Mouse (Mus musculus) liver, adult 2 months (tissue): Measurements from ENCODE around the gene Cmtm7. TPM values are rescaled to one million over a fixed set of nuclear protein-coding genes. Genes with fewer than 3 reads are reported as not detected.

ENCODE experiments used
- DNase-seq: peaks from one replicate; pipeline ENCODE4 v3.0.0-alpha.2; 2011; ENCODE audit warnings: low read depth, low spot score; ENCODE audit errors: extremely low read depth
- H3K27ac ChIP-seq: fragments of 200-500 bp; replicated peaks from 2 replicates; pipeline ENCODE4 v1.5.1; 2012; ENCODE audit warnings: low read depth, mild to moderate bottlenecking, control low read depth, inconsistent platforms, low read length; ENCODE audit not compliant: insufficient read depth
- H3K27me3 ChIP-seq: fragments of 200-500 bp; 2 replicates; pipeline ENCODE4 v1.6.1; 2012; ENCODE audit warnings: mild to moderate bottlenecking, moderate library complexity, low read length, inconsistent platforms; ENCODE audit not compliant: control insufficient read depth, insufficient read depth
- H3K36me3 ChIP-seq: fragments of 200-500 bp; 2 replicates; pipeline ENCODE4 v1.6.1; 2012; ENCODE audit warnings: low read length, inconsistent platforms; ENCODE audit not compliant: control insufficient read depth, insufficient read depth
- H3K4me1 ChIP-seq: fragments of 200-500 bp; 2 replicates; pipeline ENCODE4 v1.6.1; 2011; ENCODE audit warnings: low read length; ENCODE audit not compliant: control insufficient read depth, insufficient read depth
- H3K4me3 ChIP-seq: fragments of 200-500 bp; 2 replicates; pipeline ENCODE4 v1.5.1; 2011; ENCODE audit warnings: low read depth, mild to moderate bottlenecking, control low read depth, low read length, moderate library complexity; ENCODE audit not compliant: insufficient read depth
- H3K79me2 ChIP-seq: fragments of 200-500 bp; 2 replicates; pipeline ENCODE4 v1.6.1; 2012; ENCODE audit warnings: inconsistent platforms, mild to moderate bottlenecking, low read length, moderate library complexity; ENCODE audit not compliant: control insufficient read depth, insufficient read depth
- H3K9ac ChIP-seq: fragments of 200-500 bp; 2 replicates; pipeline ENCODE4 v1.6.1; 2012; ENCODE audit warnings: low read depth, mild to moderate bottlenecking, control low read depth, inconsistent platforms, low read length
- CTCF ChIP-seq: fragments of 200-500 bp; IDR thresholded peaks from 2 replicates; pipeline ENCODE4 v1.5.1; 2011; ENCODE audit warnings: low read depth, low read length, control low read depth
- POLR2A ChIP-seq: fragments of 200-500 bp; IDR thresholded peaks from 2 replicates; pipeline ENCODE4 v1.6.1; 2011; ENCODE audit warnings: low read length, control low read depth; ENCODE audit not compliant: insufficient read depth; ENCODE audit errors: extremely low read depth
- WGBS: fragments of 180-500 bp; shearing (Covaris S2); methylation state at CpG from one replicate; pipeline ENCODE4 v1.1.7; 2018; 5-methylcytosine and 5-hydroxymethylcytosine counted together
- polyA plus RNA-seq: library from polyadenylated mRNA; depleted of rRNA; stranded (reverse); fragments of >200 nt; gene quantifications from 2 replicates; pipeline ENCODE4 v1.2.3, GENCODE M21; 2012
- total RNA-seq: library from RNA; depleted of rRNA; stranded (reverse); fragments of >200 nt; gene quantifications from 2 replicates; pipeline ENCODE4 v1.2.3, GENCODE M21; 2014

The Cmtm7 gene
- total and polyA plus RNA-seq, 2 experiments, result 5.3 to 17.3 TPM

DNA sequence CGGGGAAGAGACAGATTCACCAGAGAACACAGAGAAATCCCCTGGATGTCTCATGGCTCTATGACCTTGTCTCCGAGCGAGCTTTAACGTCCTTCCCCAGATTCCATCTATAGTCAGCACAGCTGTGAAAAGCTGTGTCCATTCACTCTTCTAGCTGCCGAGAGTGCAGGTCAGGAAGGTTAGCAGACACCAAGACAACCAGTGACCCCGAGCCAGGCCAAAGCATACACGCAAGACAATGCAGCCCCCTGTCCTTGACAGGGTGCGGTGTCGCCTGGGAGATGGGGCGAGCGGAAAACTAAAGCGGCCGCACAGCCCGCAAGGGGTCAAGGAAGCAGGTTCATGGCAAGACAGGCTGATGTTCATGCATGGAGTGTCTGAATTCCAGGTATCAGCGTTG is 19.6 kb upstream of the Cmtm7 start:
- Histone ChIP-seq H3K79me2 (peaks cover 13% of the 10 kb centered on the region; the same call in 1 of the 2 replicates), H3K27ac (no peak overlapping the region), H3K36me3 (no peaks in the 10 kb centered on the region), H3K27me3 (no peaks in the 10 kb centered on the region), H3K9ac (no peak overlapping the region), H3K4me3 (no peak overlapping the region), H3K4me1 (peaks cover 9% of the 10 kb centered on the region)
- 82% methylated on average over 15 of the region's 15 CpGs for WGBS
- DNase-seq, result no peak
- no peak for TF ChIP-seq CTCF
- TF ChIP-seq POLR2A, result no peak

DNA sequence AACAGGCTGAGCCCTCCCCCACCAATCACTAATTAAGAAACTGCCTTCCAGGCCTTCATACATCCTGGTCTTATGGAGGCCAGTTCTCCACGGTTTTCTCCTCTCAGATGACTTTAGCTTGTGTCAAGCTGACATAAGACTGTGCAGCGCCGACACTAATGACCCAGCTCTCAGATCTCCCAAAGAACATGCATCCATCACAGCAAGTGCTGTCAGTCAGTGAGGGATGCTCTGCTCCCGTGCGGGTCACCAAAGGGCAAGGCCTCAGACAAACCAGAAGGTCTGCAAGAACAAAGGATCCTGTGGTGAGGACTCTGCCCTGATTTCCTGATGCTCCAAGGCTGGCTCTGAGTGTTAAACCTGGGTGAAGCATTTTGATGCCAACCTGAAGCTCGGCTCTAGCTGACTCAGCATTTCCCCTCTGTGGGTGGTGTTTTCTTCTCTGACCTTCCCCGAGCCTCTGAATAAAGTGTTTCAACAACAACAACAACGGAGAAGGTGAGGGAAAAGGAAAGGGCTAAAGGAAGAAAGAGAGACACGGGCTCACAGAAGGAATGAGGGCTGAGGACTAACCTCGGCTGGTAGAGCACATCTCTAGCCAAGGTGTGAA is 17.9 kb upstream of the Cmtm7 start:
- DNase-seq, result no peak
- Histone ChIP-seq H3K4me3 (no peak overlapping the region), H3K9ac (no peak overlapping the region), H3K27me3 (no peaks in the 10 kb centered on the region), H3K27ac (no peak overlapping the region), H3K36me3 (peaks cover 6% of the 10 kb centered on the region), H3K4me1 (peaks cover 2% of the 10 kb centered on the region), H3K79me2 (peaks cover 8% of the 10 kb centered on the region; the same call in 1 of the 2 replicates)
- TF ChIP-seq POLR2A (no peak), CTCF (no peak)
- 45% methylated on average over 10 of the region's 10 CpGs for WGBS

DNA sequence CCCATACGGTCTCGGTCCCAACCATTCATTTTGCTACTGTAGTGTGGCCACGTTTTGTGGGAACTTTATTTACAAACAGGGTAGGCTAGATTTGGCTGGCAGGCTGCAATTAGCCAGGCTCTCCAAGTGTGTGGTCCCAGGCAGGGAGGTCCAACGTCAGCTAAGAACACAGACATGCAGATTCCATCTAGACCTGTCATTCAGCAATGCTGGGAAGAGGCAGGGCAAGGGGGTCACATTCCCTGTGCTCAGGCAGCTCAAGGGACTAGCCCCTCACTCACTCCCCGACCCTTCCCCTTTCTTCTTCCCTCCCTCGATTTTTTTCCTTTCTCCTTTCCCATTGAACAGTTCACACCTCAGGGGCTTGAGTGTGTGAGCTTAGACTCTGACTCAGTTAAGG is 17.2 kb upstream of the Cmtm7 start:
- 75% methylated on average over 6 of the region's 6 CpGs for WGBS
- DNase-seq, result no peak
- no peak overlapping the region for H3K27ac ChIP-seq

DNA sequence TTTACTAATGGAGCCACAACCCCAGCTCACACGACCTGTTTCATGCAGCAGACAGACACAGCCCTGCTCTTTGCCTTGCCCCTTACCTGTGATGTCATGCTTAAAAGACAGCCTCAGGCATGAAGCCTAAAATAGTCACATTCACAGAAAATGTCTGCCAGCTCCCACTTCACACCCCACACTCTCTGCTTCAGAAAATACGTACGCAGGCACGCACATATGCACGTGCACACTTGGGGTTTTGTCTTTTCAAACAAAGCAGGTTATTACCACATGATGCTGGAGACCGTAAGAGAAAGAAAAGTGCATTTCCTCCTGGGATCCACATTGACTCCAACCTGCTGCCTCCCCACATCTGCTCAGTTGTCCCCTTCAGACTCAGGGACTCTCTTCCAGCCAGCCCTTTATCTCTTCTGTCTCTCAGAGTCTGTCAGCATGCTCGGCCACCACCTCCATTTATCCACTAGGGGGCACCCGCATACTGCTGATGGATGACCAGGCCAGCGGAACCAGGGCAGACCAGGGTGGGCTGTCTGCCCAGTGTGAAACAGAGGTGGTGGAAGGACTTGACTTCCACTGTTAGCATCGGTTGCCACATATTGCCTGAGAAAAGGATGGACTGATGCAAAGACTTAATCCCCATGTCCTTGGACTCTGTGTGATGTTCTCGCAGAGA is 15.8 kb upstream of the Cmtm7 start:
- DNase-seq, result peak; percentile 30
- Histone ChIP-seq H3K4me1 (peaks cover 2% of the 10 kb centered on the region), H3K4me3 (no peak overlapping the region), H3K27ac (no peak overlapping the region), H3K27me3 (no peaks in the 10 kb centered on the region), H3K9ac (no peak overlapping the region), H3K79me2 (peaks cover 7% of the 10 kb centered on the region; the same call in 1 of the 2 replicates), H3K36me3 (peaks cover 6% of the 10 kb centered on the region)
- WGBS, result 62% methylated on average over 11 of the region's 11 CpGs
- TF ChIP-seq POLR2A (no peak), CTCF (peak; percentile 95)

More for the DNA sequence above, 17.2 kb upstream of the Cmtm7 start:
- Histone ChIP-seq H3K27me3 (no peaks in the 10 kb centered on the region), H3K36me3 (peaks cover 6% of the 10 kb centered on the region), H3K9ac (no peak overlapping the region), H3K4me3 (no peak overlapping the region), H3K79me2 (peaks cover 7% of the 10 kb centered on the region; the same call in 1 of the 2 replicates), H3K4me1 (peaks cover 2% of the 10 kb centered on the region)
- TF ChIP-seq CTCF, result no peak
- no peak for TF ChIP-seq POLR2A

DNA sequence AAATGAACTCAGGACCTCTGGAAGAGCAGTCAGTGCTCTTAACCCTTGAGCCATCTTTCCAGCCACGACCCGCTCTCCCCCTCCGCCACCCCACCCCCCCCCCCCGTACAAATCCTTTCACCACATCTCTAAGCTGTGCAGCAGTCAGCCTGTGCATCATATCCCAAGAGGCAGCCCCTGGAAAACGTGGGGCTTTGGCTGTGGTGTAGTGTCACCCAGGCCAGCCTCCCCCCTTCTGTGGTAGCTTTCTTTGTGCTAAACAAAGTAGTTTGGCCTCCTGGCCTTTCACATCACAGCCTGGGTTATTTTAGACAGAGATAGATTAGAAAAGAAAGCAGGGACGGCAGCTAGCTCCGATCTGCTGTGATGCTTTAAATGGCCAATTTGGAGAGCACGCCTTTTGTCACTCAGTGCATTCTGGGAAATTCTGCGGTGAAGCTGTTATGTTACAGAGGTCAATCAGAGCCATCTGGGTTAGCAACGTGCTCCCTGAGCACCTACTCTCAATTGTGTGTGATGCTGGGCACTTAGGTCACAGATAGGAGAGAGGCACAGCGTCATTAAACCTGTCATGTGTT is 14.9 kb upstream of the Cmtm7 start:
- no peak overlapping the region for H3K4me3 ChIP-seq
- H3K79me2 ChIP-seq, result peaks cover 3% of the 10 kb centered on the region; the same call in 1 of the 2 replicates
- no peak for TF ChIP-seq POLR2A
- TF ChIP-seq CTCF, result no peak
- no peak overlapping the region for H3K9ac ChIP-seq
- no peaks in the 10 kb centered on the region for H3K27me3 ChIP-seq
- DNase-seq, result no peak
- H3K27ac ChIP-seq, result no peak overlapping the region
- peaks cover 2% of the 10 kb centered on the region for H3K4me1 ChIP-seq
- WGBS, result 70% methylated on average over 11 of the region's 11 CpGs
- H3K36me3 ChIP-seq, result peaks cover 6% of the 10 kb centered on the region

DNA sequence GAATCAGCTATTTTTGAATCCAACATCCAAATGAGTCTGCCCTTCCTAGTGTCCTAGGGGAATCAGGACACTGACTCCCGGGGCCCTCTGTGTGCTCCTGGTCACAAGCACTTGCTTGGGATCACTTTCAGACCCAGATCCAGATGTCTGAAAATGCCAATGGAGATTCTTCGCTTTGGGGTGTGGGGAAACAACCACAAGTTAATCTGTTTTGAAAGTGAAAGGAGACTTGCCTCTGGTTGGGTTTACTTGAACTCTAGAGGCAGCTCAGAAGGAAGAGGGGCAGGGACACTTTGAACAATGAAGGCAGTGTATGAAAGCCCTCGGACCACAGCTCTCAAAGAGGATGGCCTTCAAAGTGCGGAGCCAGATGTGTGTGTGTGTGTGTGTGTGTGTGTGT is 12.8 kb upstream of the Cmtm7 start:
- no peak for TF ChIP-seq POLR2A
- TF ChIP-seq CTCF, result no peak
- Histone ChIP-seq H3K9ac (no peak overlapping the region), H3K36me3 (peaks cover 13% of the 10 kb centered on the region), H3K4me1 (no peaks in the 10 kb centered on the region), H3K4me3 (no peak overlapping the region), H3K79me2 (no peaks in the 10 kb centered on the region; the same call in 1 of the 2 replicates), H3K27ac (no peak overlapping the region), H3K27me3 (no peaks in the 10 kb centered on the region)
- DNase-seq, result no peak
- WGBS, result 82% methylated on average over 4 of the region's 4 CpGs
